Mouse (Mus musculus) ES-E14 (cell line): ENCODE data around the gene Cfap126. TPM values are rescaled to one million over a fixed set of nuclear protein-coding genes. Genes with fewer than 3 reads are reported as not detected.
A peak's percentile ranks its signal among the peaks of the same experiment; 100 is the strongest.
"Not testable (repeated sequence)": the region's sequence is repeated elsewhere in the genome, so short reads cannot be mapped to it uniquely, and the experiment has no call there.

ENCODE experiments used
- DNase-seq: peaks from one replicate; pipeline ENCODE4 v3.0.0-alpha.2; 2013; ENCODE audit warnings: low read depth, low spot score
- H3K27ac ChIP-seq: 2 replicates; pipeline ENCODE4 v1.5.1; 2012; ENCODE audit warnings: low read depth, mild to moderate bottlenecking, low read length, moderate library complexity, mixed read lengths; ENCODE audit not compliant: poor library complexity, insufficient read depth, severe bottlenecking
- H3K36me3 ChIP-seq: 2 replicates; pipeline ENCODE4 v1.6.1; 2012; ENCODE audit warnings: mild to moderate bottlenecking, low read length, moderate library complexity, mixed read lengths; ENCODE audit not compliant: control insufficient read depth, poor library complexity, insufficient read depth, severe bottlenecking
- H3K4me1 ChIP-seq, 2 experiments: fragments of 150-350 bp in 1 of 2; sonication (generic) in 1 of 2; 2 replicates each; pipeline ENCODE4 v1.6.1; 2012; ENCODE audit warnings: low read length in 2 of 2, mild to moderate bottlenecking in 1 of 2, mixed read lengths in 1 of 2; ENCODE audit not compliant: control insufficient read depth in 2 of 2, insufficient read depth in 2 of 2, poor library complexity in 1 of 2
- H3K4me3 ChIP-seq, 2 experiments: fragments of 150-350 bp in 1 of 2; sonication (generic) in 1 of 2; 2 replicates each; pipeline ENCODE4 v1.5.1; 2012; ENCODE audit warnings: low read length in 2 of 2, low read depth in 1 of 2, mild to moderate bottlenecking in 1 of 2, mixed read lengths in 1 of 2; ENCODE audit not compliant: insufficient read depth in 1 of 2, poor library complexity in 1 of 2, severe bottlenecking in 1 of 2
- H3K9ac ChIP-seq: 2 replicates; pipeline ENCODE4 v1.6.1; 2012; ENCODE audit warnings: low read depth, mild to moderate bottlenecking, low read length, mixed read lengths; ENCODE audit not compliant: poor library complexity, insufficient read depth, severe bottlenecking
- H3K9me3 ChIP-seq: fragments of 150-350 bp; sonication (generic); 2 replicates; pipeline ENCODE4 v1.6.1; 2012; ENCODE audit warnings: low read depth, mild to moderate bottlenecking, low read length; ENCODE audit not compliant: control insufficient read depth, insufficient read depth
- in situ Hi-C, 2 experiments: fragments of 600-800 bp; cut with MboI; formaldehyde crosslinking; loops; one replicate each; pipeline ENCODE4 v1.15.1; 2025; ENCODE audit warnings: low sequenced_read_pairs in 2 of 2, inconsistent platforms in 1 of 2; ENCODE audit not compliant: unreplicated experiment in 2 of 2
- total RNA-seq: library from RNA; depleted of rRNA; stranded (reverse); fragments of 300-350 nt; gene quantifications from 2 replicates; pipeline ENCODE4 v1.2.3, GENCODE M21; 2012

Cfap126 gene
- total RNA-seq, 1 experiment, result not detected

GRCm38 (mm10) chr1:171070879-171071278 lies 42.8 kb upstream of the Cfap126 start:
- H3K4me3 ChIP-seq, DNase-seq, H3K9ac ChIP-seq, in situ Hi-C loops, H3K9me3 ChIP-seq, H3K4me1 ChIP-seq, H3K27ac ChIP-seq, H3K36me3 ChIP-seq: not testable (repeated sequence)

- in situ Hi-C loops, H3K4me3 ChIP-seq, DNase-seq, H3K9me3 ChIP-seq, H3K9ac ChIP-seq, H3K27ac ChIP-seq, H3K4me1 ChIP-seq, H3K36me3 ChIP-seq: not testable (repeated sequence)
Observed at GRCm38 (mm10) chr1:171071726-171072125, 42.0 kb upstream of the Cfap126 start.

- DNase-seq, H3K27ac ChIP-seq, in situ Hi-C loops, H3K9ac ChIP-seq, H3K4me3 ChIP-seq, H3K36me3 ChIP-seq, H3K4me1 ChIP-seq, H3K9me3 ChIP-seq: not testable (repeated sequence)
Observed at GRCm38 (mm10) chr1:171072217-171072616, 41.5 kb upstream of the Cfap126 start.

GRCm38 (mm10) chr1:171074283-171074682 lies 39.4 kb upstream of the Cfap126 start:
- H3K9ac ChIP-seq, H3K4me3 ChIP-seq, H3K36me3 ChIP-seq, in situ Hi-C loops, H3K9me3 ChIP-seq, H3K27ac ChIP-seq, H3K4me1 ChIP-seq: not testable (repeated sequence)
- DNase-seq, result peak; percentile 46

GRCm38 (mm10) chr1:171076176-171076575 lies 37.5 kb upstream of the Cfap126 start:
- H3K36me3 ChIP-seq, in situ Hi-C loops, H3K9ac ChIP-seq, H3K9me3 ChIP-seq, H3K27ac ChIP-seq, DNase-seq, H3K4me3 ChIP-seq, H3K4me1 ChIP-seq: not testable (repeated sequence)

- H3K36me3 ChIP-seq, H3K9ac ChIP-seq, H3K4me3 ChIP-seq, in situ Hi-C loops, H3K9me3 ChIP-seq, H3K4me1 ChIP-seq, H3K27ac ChIP-seq, DNase-seq: not testable (repeated sequence)
Observed at GRCm38 (mm10) chr1:171077192-171077591, 36.5 kb upstream of the Cfap126 start.

- in situ Hi-C loops, DNase-seq, H3K9me3 ChIP-seq, H3K4me1 ChIP-seq, H3K9ac ChIP-seq, H3K27ac ChIP-seq, H3K36me3 ChIP-seq, H3K4me3 ChIP-seq: not testable (repeated sequence)
Observed at GRCm38 (mm10) chr1:171077955-171078354, 35.8 kb upstream of the Cfap126 start.

GRCm38 (mm10) chr1:171078419-171078818 lies 35.3 kb upstream of the Cfap126 start:
- H3K36me3 ChIP-seq, DNase-seq, H3K4me1 ChIP-seq, H3K9me3 ChIP-seq, H3K9ac ChIP-seq, in situ Hi-C loops, H3K27ac ChIP-seq, H3K4me3 ChIP-seq: not testable (repeated sequence)

GRCm38 (mm10) chr1:171079345-171079744 lies 34.4 kb upstream of the Cfap126 start:
- H3K9ac ChIP-seq, in situ Hi-C loops, H3K9me3 ChIP-seq, H3K27ac ChIP-seq, H3K4me3 ChIP-seq, H3K4me1 ChIP-seq, DNase-seq, H3K36me3 ChIP-seq: not testable (repeated sequence)
